Mouse (Mus musculus): ENCODE results near the gene Lbr. TPM values are rescaled to one million over a fixed set of nuclear protein-coding genes. Genes with fewer than 3 reads are reported as not detected.

Gene Lbr
- total RNA-seq (2014; rRNA removed), result 21.9 and 23.7 TPM in 2 replicates
- polyA plus RNA-seq (2015; fragmentation: Nextera tagmentation; extraction: Ambion mirVana), result 17.7 and 19.8 TPM in 2 replicates

GRCm38 (mm10) chr1:181842781-181843180, at the start of gene Lbr:
Lbr (minus strand) TSS chr1:181843046.
- peaks cover 23% of the 10 kb centered on the region for H3K4me1 ChIP-seq (ENCODE audit: insufficient read depth)
- no peak for ATAC-seq

GRCm38 (mm10) chr1:181889670-181890069, 46.8 kb upstream of the Lbr start:
- H3K27me3 ChIP-seq (ENCODE audit: insufficient read depth, low read length), result no peaks in the 10 kb centered on the region
- no peak overlapping the region for H3K4me2 ChIP-seq (ENCODE audit: low read depth)
- no peak for DNase-seq
- H3K27ac ChIP-seq (ENCODE audit: low read depth, low read length), result no peak overlapping the region
- ATAC-seq, result no peak
- 90% methylated on average over 7 of the region's 7 CpGs for WGBS
- H3K9ac ChIP-seq, result no peak overlapping the region
- TF ChIP-seq CTCF (IDR thresholded peaks at IDR 0.05; ENCODE audit: low read depth), result no peak
- no peaks in the 10 kb centered on the region for H3K4me1 ChIP-seq (ENCODE audit: insufficient read depth)
- H3K4me3 ChIP-seq (ENCODE audit: low read depth, low read length), result no peak overlapping the region
- no peaks in the 10 kb centered on the region for H3K9me3 ChIP-seq (ENCODE audit: low read length)
- no peaks in the 10 kb centered on the region for H3K36me3 ChIP-seq (ENCODE audit: insufficient read depth)

More at GRCm38 (mm10) chr1:181842781-181843180, at the start of gene Lbr:
- DNase-seq, result peak; percentile 60
- Histone ChIP-seq H3K36me3 (ENCODE audit: insufficient read depth) (no peaks in the 10 kb centered on the region), H3K27me3 (ENCODE audit: insufficient read depth, low read length) (no peaks in the 10 kb centered on the region), H3K9ac (peak within 1 kb of the TSS; percentile 78), H3K9me3 (ENCODE audit: low read length) (no peaks in the 10 kb centered on the region), H3K27ac (ENCODE audit: low read depth, low read length) (peak within 1 kb of the TSS; percentile 85), H3K4me2 (ENCODE audit: low read depth) (peak within 1 kb of the TSS; percentile 89), H3K4me3 (ENCODE audit: low read depth, low read length) (peak within 1 kb of the TSS; percentile 88)
- under 1% methylated on average over 14 of the region's 14 CpGs for WGBS
- no peak for TF ChIP-seq CTCF (IDR thresholded peaks at IDR 0.05; ENCODE audit: low read depth)

- no peak overlapping the region for H3K27ac ChIP-seq (ENCODE audit: low read depth, low read length)
- 8% methylated on average over 11 of the region's 11 CpGs for WGBS
- no peaks in the 10 kb centered on the region for H3K36me3 ChIP-seq (ENCODE audit: insufficient read depth)
- no peak overlapping the region for H3K4me3 ChIP-seq (ENCODE audit: low read depth, low read length)
- H3K4me1 ChIP-seq (ENCODE audit: insufficient read depth), result no peaks in the 10 kb centered on the region
- ATAC-seq (peak; percentile 78), DNase-seq (peak; percentile 93)
- no peak overlapping the region for H3K4me2 ChIP-seq (ENCODE audit: low read depth)
- H3K9me3 ChIP-seq (ENCODE audit: low read length), result no peaks in the 10 kb centered on the region
- TF ChIP-seq CTCF (IDR thresholded peaks at IDR 0.05; ENCODE audit: low read depth), result peak; percentile 100
- H3K27me3 ChIP-seq (ENCODE audit: insufficient read depth, low read length), result no peaks in the 10 kb centered on the region
- no peak overlapping the region for H3K9ac ChIP-seq
Observed at GRCm38 (mm10) chr1:181888801-181889200, 46.0 kb upstream of the Lbr start.

DNA sequence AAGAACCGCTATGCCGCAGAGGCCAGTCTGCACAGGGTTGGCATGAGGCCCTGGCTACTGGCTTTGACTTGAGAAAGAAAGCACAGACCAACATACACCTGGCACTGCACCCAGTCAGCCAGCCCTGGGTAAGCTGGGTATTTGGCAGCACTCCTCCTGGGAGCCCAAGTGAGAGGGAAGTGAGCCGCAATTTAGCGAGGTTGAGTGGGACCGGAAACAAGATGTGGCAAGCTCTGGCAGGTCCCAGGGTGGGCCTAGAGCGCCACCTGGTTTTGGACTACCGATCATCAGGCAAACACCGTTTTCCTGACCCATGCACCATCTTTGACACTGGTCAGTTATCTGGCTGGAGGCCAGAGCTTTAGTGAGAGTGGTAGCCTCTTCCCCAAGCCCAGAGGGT, 38.7 kb upstream of the Lbr start:
- H3K27me3 ChIP-seq (ENCODE audit: insufficient read depth, low read length), result no peaks in the 10 kb centered on the region
- WGBS, result 19% methylated on average over 8 of the region's 8 CpGs
- no peaks in the 10 kb centered on the region for H3K36me3 ChIP-seq (ENCODE audit: insufficient read depth)
- H3K4me2 ChIP-seq (ENCODE audit: low read depth), result no peak overlapping the region
- peak; percentile 77 for ATAC-seq
- H3K9ac ChIP-seq, result no peak overlapping the region
- no peaks in the 10 kb centered on the region for H3K4me1 ChIP-seq (ENCODE audit: insufficient read depth)
- TF ChIP-seq CTCF (IDR thresholded peaks at IDR 0.05; ENCODE audit: low read depth), result peak; percentile 69
- no peak overlapping the region; the same call in 1 of the 2 replicates for H3K27ac ChIP-seq (ENCODE audit: low read depth, low read length)
- peak; percentile 73 for DNase-seq
- no peak overlapping the region for H3K4me3 ChIP-seq (ENCODE audit: low read depth, low read length)
- no peaks in the 10 kb centered on the region for H3K9me3 ChIP-seq (ENCODE audit: low read length)

- H3K9ac ChIP-seq, result no peak overlapping the region
- no peaks in the 10 kb centered on the region for H3K27me3 ChIP-seq (ENCODE audit: insufficient read depth, low read length)
- no peak overlapping the region for H3K27ac ChIP-seq (ENCODE audit: low read depth, low read length)
- peak; percentile 31; the same call in 1 of the 2 replicates for TF ChIP-seq CTCF (IDR thresholded peaks at IDR 0.05; ENCODE audit: low read depth)
- no peak overlapping the region for H3K4me2 ChIP-seq (ENCODE audit: low read depth)
- whole genome bisulfite sequencing, result 49% methylated on average over 15 of the region's 15 CpGs
- H3K9me3 ChIP-seq (ENCODE audit: low read length), result no peaks in the 10 kb centered on the region
- 0 out of 2 replicates have a peak, but pooled peaks have one; percentile 19 for ATAC-seq
- no peaks in the 10 kb centered on the region for H3K4me1 ChIP-seq (ENCODE audit: insufficient read depth)
- no peak overlapping the region for H3K4me3 ChIP-seq (ENCODE audit: low read depth, low read length)
- DNase-seq, result no peak
- no peaks in the 10 kb centered on the region for H3K36me3 ChIP-seq (ENCODE audit: insufficient read depth)
Observed at GRCm38 (mm10) chr1:181880752-181881325, 38.0 kb upstream of the Lbr start.

DNA sequence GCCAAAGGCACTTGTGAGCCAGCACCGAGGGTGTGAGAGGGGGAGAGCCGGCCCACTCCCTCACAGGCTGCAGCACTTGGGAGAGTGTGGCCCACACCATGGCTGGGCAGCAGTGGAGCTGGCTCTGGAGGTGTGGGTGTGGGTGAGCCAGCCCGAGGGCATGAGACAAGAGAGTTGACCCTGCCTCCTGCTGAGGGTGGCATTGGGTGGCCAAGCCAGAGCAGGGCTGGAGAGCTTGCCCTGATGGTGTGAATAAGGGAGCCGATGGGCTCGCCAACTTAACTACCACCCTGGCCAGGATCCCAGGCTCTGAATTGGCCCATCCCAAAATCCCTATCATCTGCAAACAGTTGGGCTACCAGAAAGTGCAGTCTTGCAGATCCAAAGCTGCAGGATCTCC, 35.6 kb upstream of the Lbr start:
- TF ChIP-seq CTCF (IDR thresholded peaks at IDR 0.05; ENCODE audit: low read depth), result no peak
- Histone ChIP-seq H3K4me2 (ENCODE audit: low read depth) (no peak overlapping the region), H3K4me3 (ENCODE audit: low read depth, low read length) (no peak overlapping the region), H3K36me3 (ENCODE audit: insufficient read depth) (no peaks in the 10 kb centered on the region), H3K9ac (no peak overlapping the region), H3K27ac (ENCODE audit: low read depth, low read length) (no peak overlapping the region), H3K4me1 (ENCODE audit: insufficient read depth) (no peaks in the 10 kb centered on the region), H3K9me3 (ENCODE audit: low read length) (no peaks in the 10 kb centered on the region), H3K27me3 (ENCODE audit: insufficient read depth, low read length) (no peaks in the 10 kb centered on the region)
- peak; percentile 38 for ATAC-seq
- WGBS, result 34% methylated on average over 5 of the region's 5 CpGs
- peak; percentile 21 for DNase-seq

GRCm38 (mm10) chr1:181877088-181877487, 34.2 kb upstream of the Lbr start:
- Histone ChIP-seq H3K27ac (ENCODE audit: low read depth, low read length) (no peak overlapping the region), H3K4me3 (ENCODE audit: low read depth, low read length) (no peak overlapping the region), H3K4me1 (ENCODE audit: insufficient read depth) (no peaks in the 10 kb centered on the region), H3K36me3 (ENCODE audit: insufficient read depth) (no peaks in the 10 kb centered on the region), H3K9ac (no peak overlapping the region), H3K4me2 (ENCODE audit: low read depth) (no peak overlapping the region), H3K27me3 (ENCODE audit: insufficient read depth, low read length) (no peaks in the 10 kb centered on the region), H3K9me3 (ENCODE audit: low read length) (no peaks in the 10 kb centered on the region)
- ATAC-seq (no peak), DNase-seq (no peak)
- WGBS, result 61% methylated on average over 5 of the region's 5 CpGs
- no peak for TF ChIP-seq CTCF (IDR thresholded peaks at IDR 0.05; ENCODE audit: low read depth)
